Mouse (Mus musculus) limb, embryonic 12.5 days (tissue): Measurements from ENCODE around the gene St3gal4. TPM values are rescaled to one million over a fixed set of nuclear protein-coding genes. Genes with fewer than 3 reads are reported as not detected.

Source experiments
- ATAC-seq: fragments of 200-750 bp; cut with Nextera tagmentation; 2 replicates; pipeline ENCODE4 v1.8.0; 2017; ENCODE audit warnings: low read depth, moderate TSS enrichment; ENCODE audit not compliant: insufficient number of reproducible peaks, insufficient read depth, low FRiP score, low TSS enrichment
- H3K27ac ChIP-seq: fragments of 300-500 bp; sonication (generic); 2 replicates; pipeline ENCODE4 v1.5.1; 2016; ENCODE audit warnings: mild to moderate bottlenecking, moderate library complexity
- H3K27me3 ChIP-seq: fragments of 300-500 bp; sonication (generic); 2 replicates; pipeline ENCODE4 v1.6.1; 2016; ENCODE audit warnings: mild to moderate bottlenecking, moderate library complexity
- H3K36me3 ChIP-seq: fragments of 300-500 bp; sonication (generic); 2 replicates; pipeline ENCODE4 v1.6.1; 2016; ENCODE audit warnings: mild to moderate bottlenecking, moderate library complexity
- H3K4me1 ChIP-seq: fragments of 300-500 bp; sonication (generic); replicated peaks from 2 replicates; pipeline ENCODE4 v1.6.1; 2016
- H3K4me2 ChIP-seq: fragments of 300-500 bp; sonication (generic); 2 replicates; pipeline ENCODE4 v1.6.1; 2016; ENCODE audit warnings: mild to moderate bottlenecking, moderate library complexity
- H3K4me3 ChIP-seq: fragments of 300-500 bp; sonication (generic); replicated peaks from 2 replicates; pipeline ENCODE4 v1.5.1; 2016; ENCODE audit warnings: mild to moderate bottlenecking
- H3K9ac ChIP-seq: fragments of 300-500 bp; sonication (generic); replicated peaks from 2 replicates; pipeline ENCODE4 v1.6.1; 2016; ENCODE audit warnings: mild to moderate bottlenecking, moderate library complexity
- H3K9me3 ChIP-seq: fragments of 300-500 bp; sonication (generic); 2 replicates; pipeline ENCODE4 v1.6.1; 2016; ENCODE audit warnings: mild to moderate bottlenecking, moderate library complexity
- WGBS: fragments of 180-500 bp; shearing (Covaris S2); methylation state at CpG from one replicate; pipeline ENCODE4 v1.1.7; 2016; 5-methylcytosine and 5-hydroxymethylcytosine counted together
- polyA plus RNA-seq: library from polyadenylated mRNA; unstranded; fragments of >200 nt; fragmentation: Nextera tagmentation; extraction: Ambion mirVana; gene quantifications from 2 replicates; pipeline ENCODE4 v1.2.1, GENCODE M21; 2016

Gene St3gal4
- polyA plus RNA-seq, 1 experiment from 2014 or later: 29.7 TPM

DNA sequence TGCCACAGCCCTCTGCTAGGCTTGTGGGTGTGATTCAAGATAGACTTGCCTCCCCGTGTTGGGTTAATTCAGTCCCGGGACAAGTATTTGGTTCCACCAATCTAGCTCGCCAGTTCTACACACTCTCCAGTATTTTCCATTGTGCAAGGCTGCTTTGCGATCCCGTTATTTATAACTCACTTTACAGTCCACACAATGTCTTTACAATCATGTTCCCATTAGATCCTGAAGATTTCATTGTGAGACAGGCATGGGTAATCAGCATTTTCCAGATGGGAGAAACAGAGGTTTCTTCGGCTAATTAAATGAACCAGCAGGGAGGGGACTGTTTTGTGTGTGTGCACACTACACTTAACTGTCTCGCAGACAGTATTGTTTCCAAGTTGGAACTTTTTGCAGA is 75.4 kb downstream of the St3gal4 start:
- ATAC-seq: no peak
- H3K9ac ChIP-seq: no peak overlapping the region
- 42% methylated on average over 7 of the region's 7 CpGs for WGBS
- no peak overlapping the region for H3K4me2 ChIP-seq
- H3K4me1 ChIP-seq: peaks cover 33% of the 10 kb centered on the region
- no peaks in the 10 kb centered on the region for H3K9me3 ChIP-seq
- H3K27ac ChIP-seq: peak overlapping the region; percentile 70; the same call in 1 of the 2 replicates
- no peak overlapping the region for H3K4me3 ChIP-seq
- no peaks in the 10 kb centered on the region for H3K27me3 ChIP-seq
- H3K36me3 ChIP-seq: peaks cover 22% of the 10 kb centered on the region

DNA sequence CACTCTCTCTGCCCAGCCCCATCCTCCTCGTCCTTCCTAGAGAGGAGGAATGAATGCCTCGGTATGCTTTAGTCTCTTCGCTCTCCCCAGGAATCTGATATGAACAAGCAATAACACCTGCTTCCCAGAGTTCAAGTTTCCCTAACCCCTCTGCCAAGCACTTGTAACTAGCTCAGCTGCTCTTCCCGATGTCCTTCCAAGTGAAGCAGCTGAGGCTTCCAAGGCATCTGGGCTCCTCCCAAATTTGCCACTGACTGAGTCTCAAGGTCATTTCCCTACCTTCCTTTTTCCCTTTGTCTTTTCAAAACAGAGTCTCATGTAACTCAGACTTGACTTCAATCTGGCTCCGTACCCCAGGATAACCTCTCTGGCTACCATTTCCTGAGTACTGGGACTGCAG is 77.6 kb downstream of the St3gal4 start:
- ATAC-seq: no peak
- 78% methylated on average over 5 of the region's 5 CpGs for WGBS
- Histone ChIP-seq H3K4me2 (no peak overlapping the region), H3K4me1 (peaks cover 31% of the 10 kb centered on the region), H3K27ac (no peak overlapping the region), H3K9me3 (no peaks in the 10 kb centered on the region), H3K4me3 (no peak overlapping the region), H3K9ac (no peak overlapping the region), H3K36me3 (peaks cover 3% of the 10 kb centered on the region; the same call in 1 of the 2 replicates), H3K27me3 (no peaks in the 10 kb centered on the region)

DNA sequence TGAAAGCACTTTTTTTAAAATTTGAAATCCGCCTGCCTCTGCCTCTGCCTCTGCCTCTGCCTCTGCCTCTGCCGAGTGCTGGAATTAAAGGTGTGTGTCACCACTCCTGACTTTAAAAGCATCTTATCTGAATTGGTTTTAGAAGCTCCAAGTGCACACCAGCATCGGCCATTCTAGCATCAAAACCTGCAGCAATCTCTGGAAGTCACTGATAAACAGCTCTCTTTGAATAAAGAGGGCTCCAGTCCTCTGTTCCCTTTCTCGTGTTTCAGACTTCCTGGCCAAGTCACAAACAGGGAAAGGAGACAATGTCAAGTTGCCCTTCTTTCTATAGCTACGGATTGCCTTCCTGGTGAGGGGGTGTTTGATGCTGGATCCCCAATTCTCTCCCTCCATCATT is 79.2 kb downstream of the St3gal4 start:
- Histone ChIP-seq H3K9ac (no peak overlapping the region), H3K4me1 (peaks cover 19% of the 10 kb centered on the region), H3K9me3 (no peaks in the 10 kb centered on the region), H3K36me3 (no peaks in the 10 kb centered on the region), H3K4me3 (no peak overlapping the region), H3K4me2 (no peak overlapping the region), H3K27ac (no peak overlapping the region), H3K27me3 (no peaks in the 10 kb centered on the region)
- no peak for ATAC-seq
- WGBS: 68% methylated on average over 5 of the region's 5 CpGs

DNA sequence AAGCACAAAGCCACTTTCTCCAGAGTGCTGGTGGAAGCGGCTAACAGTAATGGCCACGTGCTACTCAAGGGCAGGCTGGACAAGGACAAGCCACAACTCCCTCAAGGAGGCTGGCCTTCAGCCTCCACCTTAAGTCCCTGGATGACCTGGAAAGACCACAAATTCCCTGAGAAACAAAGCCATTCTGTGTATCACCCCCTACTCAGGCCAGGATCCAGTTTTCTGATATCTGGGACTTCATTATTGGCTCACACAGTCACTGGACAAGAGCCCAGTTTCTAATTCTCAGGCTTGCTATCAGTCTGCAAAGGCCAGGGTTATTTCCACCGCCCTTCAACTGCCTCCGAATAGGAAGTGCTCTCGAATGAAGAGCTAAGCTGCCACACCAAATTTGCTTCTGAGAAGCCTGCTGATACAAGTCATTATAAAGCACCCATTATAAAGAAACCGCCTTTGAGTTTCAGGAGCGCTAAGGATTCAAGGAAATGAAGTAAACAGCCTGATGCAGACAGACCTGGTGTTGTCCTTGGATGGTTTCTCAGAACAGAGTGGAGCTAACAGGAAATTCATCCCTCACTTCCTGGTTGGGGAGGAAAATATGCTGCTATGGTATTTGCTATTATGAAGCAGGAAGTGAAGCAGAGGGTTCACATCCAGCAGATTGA is 80.0 kb downstream of the St3gal4 start:
- Histone ChIP-seq H3K4me3 (no peak overlapping the region), H3K4me2 (no peak overlapping the region), H3K4me1 (peaks cover 11% of the 10 kb centered on the region), H3K9me3 (no peaks in the 10 kb centered on the region), H3K36me3 (no peaks in the 10 kb centered on the region), H3K27me3 (no peaks in the 10 kb centered on the region), H3K27ac (peak overlapping the region; percentile 18; the same call in 1 of the 2 replicates), H3K9ac (no peak overlapping the region)
- no peak for ATAC-seq
- WGBS: 81% methylated on average over 7 of the region's 7 CpGs

DNA sequence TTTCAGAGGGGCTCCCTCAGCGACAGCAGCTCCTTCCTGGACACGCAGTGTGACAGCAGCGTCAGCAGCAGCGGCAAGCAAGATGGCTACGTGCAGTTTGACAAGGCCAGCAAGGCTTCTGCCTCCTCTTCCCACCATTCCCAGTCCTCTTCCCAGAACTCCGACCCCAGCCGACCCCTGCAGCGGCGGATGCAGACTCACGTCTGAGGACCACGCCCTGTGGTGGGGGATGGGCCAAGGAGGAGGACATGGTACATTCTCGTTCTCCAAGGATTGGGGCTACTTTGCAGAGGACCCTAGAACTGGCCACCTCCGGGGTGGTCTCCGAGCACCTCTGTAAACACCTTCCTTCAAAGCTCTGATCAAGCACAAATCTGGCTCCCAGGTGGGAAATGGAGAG is 84.0 kb downstream of the St3gal4 start:
- no peaks in the 10 kb centered on the region for H3K36me3 ChIP-seq
- no peak overlapping the region for H3K4me2 ChIP-seq
- peaks cover 3% of the 10 kb centered on the region; the same call in 1 of the 2 replicates for H3K4me1 ChIP-seq
- no peak overlapping the region for H3K9ac ChIP-seq
- 37% methylated on average over 14 of the region's 14 CpGs for WGBS
- H3K9me3 ChIP-seq: no peaks in the 10 kb centered on the region
- ATAC-seq: no peak
- H3K4me3 ChIP-seq: no peak overlapping the region
- H3K27ac ChIP-seq: no peak overlapping the region
- no peaks in the 10 kb centered on the region for H3K27me3 ChIP-seq

DNA sequence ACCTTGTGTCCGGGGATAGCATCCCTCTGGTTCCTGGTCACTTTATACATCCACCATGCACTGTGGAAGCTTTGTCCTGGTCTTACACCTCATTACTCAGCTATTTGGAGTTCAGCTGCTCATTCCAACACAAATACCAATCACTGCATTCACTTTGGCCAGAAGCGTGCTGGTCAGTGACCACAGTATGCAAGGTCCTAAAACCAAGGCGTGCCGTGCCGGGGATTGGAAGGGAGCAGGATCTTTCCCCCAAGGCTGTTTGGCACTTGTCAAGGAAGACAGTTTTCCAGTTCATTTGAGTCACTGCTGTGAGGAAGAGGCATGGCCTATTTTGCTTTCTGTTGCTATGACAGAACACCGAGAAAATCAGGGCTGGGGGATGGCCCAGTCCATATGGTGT is 86.6 kb downstream of the St3gal4 start:
- Histone ChIP-seq H3K27ac (no peak overlapping the region), H3K9ac (no peak overlapping the region), H3K27me3 (no peaks in the 10 kb centered on the region), H3K4me2 (no peak overlapping the region), H3K4me3 (no peak overlapping the region), H3K4me1 (peaks cover 3% of the 10 kb centered on the region; the same call in 1 of the 2 replicates), H3K9me3 (no peaks in the 10 kb centered on the region), H3K36me3 (no peaks in the 10 kb centered on the region)
- WGBS: 86% methylated on average over 6 of the region's 6 CpGs
- ATAC-seq: no peak

DNA sequence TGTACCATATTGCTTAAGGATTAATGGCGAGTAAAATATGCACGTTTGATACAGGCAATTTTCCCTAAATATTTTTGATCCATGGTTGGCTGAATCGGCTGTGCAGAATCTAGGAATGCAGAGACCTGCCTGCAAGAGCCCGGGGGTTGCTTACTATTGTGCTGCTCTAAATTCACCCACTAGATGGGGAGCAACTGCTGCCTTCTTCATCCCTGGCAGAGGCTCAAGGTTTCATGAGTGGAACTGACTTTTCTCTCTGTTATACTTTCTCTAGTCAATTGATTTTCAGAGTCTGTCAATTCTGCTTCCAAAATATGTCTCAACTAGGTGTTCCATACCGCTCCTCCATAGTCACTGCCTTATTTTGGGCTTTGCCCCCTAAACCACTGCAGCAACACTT is 88.2 kb downstream of the St3gal4 start:
- Histone ChIP-seq H3K36me3 (no peaks in the 10 kb centered on the region), H3K4me2 (no peak overlapping the region), H3K4me1 (peaks cover 14% of the 10 kb centered on the region), H3K9me3 (no peaks in the 10 kb centered on the region), H3K27ac (no peak overlapping the region), H3K4me3 (no peak overlapping the region), H3K9ac (no peak overlapping the region), H3K27me3 (0 out of 2 replicates have a peak, but pooled peaks cover 2% of the 10 kb centered on the region)
- WGBS: 73% methylated on average over 5 of the region's 5 CpGs
- no peak for ATAC-seq

DNA sequence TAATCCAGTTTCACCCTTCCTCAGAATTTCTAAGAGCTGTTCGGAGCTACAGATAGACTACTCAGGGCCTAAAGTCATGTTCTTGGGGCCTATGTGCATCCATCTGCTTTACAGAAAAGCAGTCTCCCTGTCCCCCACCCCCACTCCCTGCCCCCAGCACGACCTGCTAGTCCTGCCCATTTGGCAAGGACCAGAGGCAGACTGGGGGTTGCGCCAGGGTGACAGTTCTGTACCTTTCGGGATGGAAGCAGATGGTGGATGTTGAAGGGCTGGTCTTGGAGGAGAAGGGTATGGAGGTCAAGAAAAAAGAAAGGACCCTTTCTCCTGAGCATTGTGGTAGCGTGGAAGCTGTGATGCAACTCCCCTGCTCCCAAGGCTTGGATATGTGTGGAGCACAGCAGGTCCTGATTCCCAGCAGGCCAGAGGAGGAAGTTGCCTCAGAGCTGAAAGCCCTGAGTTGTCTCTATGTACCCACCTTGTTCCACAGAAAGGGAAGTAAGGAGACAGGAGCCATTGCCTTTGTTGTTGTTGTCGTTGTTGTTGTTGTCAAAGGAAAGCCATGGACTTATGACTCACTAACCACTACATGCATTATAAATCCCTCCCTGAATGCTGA is 91.6 kb downstream of the St3gal4 start:
- Histone ChIP-seq H3K4me3 (no peak overlapping the region), H3K27ac (no peak overlapping the region), H3K36me3 (no peaks in the 10 kb centered on the region), H3K9me3 (no peaks in the 10 kb centered on the region), H3K27me3 (peaks cover 17% of the 10 kb centered on the region), H3K4me1 (peaks cover 27% of the 10 kb centered on the region), H3K4me2 (no peak overlapping the region), H3K9ac (no peak overlapping the region)
- 77% methylated on average over 6 of the region's 6 CpGs for WGBS
- ATAC-seq: no peak

DNA sequence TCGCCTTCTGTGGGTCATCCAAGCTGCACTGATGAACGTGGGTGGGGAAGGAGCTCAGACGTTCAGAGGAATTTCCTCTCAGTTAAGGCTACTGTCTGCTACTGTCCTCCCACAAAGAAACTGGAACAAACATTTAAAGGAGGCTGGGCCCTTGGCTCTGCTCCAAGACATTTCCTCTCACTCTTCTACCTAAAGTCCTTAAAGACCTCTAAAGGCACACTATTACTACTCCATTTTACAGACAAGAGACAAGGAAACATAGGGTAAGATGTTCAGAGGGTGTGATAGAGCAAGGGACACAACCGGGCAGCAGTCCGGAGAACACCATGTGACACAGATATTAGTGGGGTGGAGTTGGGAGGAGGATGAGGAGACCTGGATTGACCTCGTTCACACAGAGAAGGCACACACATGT is 92.2 kb downstream of the St3gal4 start:
- WGBS: 60% methylated on average over 6 of the region's 6 CpGs

DNA sequence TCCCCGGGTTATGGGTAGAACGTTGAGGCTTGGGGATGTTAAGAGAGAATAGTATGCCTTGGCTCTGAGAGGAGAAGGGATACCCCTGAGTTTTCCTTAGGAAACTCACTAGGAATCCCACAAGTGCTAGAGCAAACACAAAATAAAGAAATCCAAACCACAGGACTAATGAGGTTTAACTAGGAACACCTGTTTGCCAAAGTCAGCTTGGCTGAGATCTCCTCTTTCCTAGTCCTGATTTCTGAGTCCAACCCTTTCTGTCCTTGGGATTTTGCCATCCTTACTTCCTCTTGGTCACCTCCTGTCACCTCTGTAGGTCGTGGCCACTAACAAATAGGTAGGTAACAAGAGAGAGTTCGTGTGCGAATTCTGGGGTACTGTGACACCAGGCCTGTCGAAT is 92.8 kb downstream of the St3gal4 start:
- Histone ChIP-seq H3K9me3 (no peaks in the 10 kb centered on the region), H3K27ac (no peak overlapping the region), H3K27me3 (peaks cover 17% of the 10 kb centered on the region), H3K4me3 (no peak overlapping the region), H3K36me3 (no peaks in the 10 kb centered on the region), H3K9ac (no peak overlapping the region), H3K4me1 (peaks cover 27% of the 10 kb centered on the region), H3K4me2 (no peak overlapping the region)
- 78% methylated on average over 6 of the region's 6 CpGs for WGBS
- no peak for ATAC-seq

More for the DNA sequence above, 92.2 kb downstream of the St3gal4 start:
- ATAC-seq: no peak
- H3K27me3 ChIP-seq: peaks cover 17% of the 10 kb centered on the region
- no peak overlapping the region for H3K4me3 ChIP-seq
- no peak overlapping the region for H3K9ac ChIP-seq
- no peaks in the 10 kb centered on the region for H3K36me3 ChIP-seq
- H3K9me3 ChIP-seq: no peaks in the 10 kb centered on the region
- H3K4me1 ChIP-seq: peaks cover 27% of the 10 kb centered on the region
- no peak overlapping the region for H3K27ac ChIP-seq
- H3K4me2 ChIP-seq: no peak overlapping the region

DNA sequence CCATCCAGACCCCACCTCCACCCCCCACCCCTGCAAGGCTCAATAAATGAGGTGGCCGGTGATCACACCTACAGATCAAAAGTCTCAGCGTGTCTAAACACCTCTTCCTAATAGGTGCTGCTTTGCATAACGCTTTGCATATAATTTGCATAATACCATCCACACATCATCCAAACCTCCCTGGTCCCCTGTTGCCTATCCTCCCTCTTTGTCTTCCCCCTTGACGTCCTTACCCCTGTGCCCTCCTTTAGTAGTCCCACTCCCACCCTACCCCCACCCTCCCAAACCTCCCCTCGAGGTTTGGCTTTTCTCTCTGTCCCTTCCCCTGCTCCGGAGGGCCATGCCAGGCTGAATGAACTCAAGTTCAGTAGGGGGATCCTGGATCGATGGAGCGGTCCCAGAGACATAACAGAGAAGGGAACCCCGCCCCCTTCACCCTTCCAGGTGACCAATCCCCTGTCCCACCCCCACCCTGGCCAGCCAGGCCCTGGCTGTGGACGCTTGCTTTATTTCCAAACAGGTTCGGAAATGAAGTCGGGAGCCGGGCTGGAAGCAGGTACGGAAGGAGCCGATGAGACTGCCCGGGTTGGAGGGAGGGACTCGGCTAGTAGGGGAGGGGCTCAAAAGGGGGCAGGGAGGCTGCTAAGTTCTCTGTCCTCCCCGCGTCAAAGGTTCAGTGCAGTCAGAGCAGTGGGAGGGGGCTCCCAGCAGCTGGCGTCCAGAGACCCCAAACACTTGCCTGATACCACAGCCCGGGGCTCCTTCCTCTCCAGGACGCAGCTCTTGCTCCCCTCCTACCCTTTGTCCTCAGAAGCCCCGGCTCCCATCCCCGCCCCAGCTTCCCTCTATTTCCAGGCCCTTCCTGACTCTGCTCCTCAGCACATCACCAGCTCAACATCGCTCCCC is 94.2 kb downstream of the St3gal4 start:
- ATAC-seq: no peak

More for the DNA sequence above, 94.2 kb downstream of the St3gal4 start:
- 5% methylated on average over 25 of the region's 25 CpGs for WGBS
- peaks cover 17% of the 10 kb centered on the region for H3K27me3 ChIP-seq
- H3K36me3 ChIP-seq: no peaks in the 10 kb centered on the region
- peak overlapping the region; percentile 67 for H3K4me2 ChIP-seq
- peaks cover 32% of the 10 kb centered on the region for H3K4me1 ChIP-seq
- H3K27ac ChIP-seq: no peak overlapping the region
- peak overlapping the region; percentile 38 for H3K4me3 ChIP-seq
- peak overlapping the region; percentile 56; the same call in 1 of the 2 replicates for H3K9ac ChIP-seq
- no peaks in the 10 kb centered on the region for H3K9me3 ChIP-seq
